Mouse (Mus musculus): ENCODE measurements around the gene Tmem109. TPM values are rescaled to one million over a fixed set of nuclear protein-coding genes. Genes with fewer than 3 reads are reported as not detected.

Tmem109 gene
- total RNA-seq (2017): 32.4 to 64.6 TPM (median 53.0 TPM) in 3 replicates

DNA sequence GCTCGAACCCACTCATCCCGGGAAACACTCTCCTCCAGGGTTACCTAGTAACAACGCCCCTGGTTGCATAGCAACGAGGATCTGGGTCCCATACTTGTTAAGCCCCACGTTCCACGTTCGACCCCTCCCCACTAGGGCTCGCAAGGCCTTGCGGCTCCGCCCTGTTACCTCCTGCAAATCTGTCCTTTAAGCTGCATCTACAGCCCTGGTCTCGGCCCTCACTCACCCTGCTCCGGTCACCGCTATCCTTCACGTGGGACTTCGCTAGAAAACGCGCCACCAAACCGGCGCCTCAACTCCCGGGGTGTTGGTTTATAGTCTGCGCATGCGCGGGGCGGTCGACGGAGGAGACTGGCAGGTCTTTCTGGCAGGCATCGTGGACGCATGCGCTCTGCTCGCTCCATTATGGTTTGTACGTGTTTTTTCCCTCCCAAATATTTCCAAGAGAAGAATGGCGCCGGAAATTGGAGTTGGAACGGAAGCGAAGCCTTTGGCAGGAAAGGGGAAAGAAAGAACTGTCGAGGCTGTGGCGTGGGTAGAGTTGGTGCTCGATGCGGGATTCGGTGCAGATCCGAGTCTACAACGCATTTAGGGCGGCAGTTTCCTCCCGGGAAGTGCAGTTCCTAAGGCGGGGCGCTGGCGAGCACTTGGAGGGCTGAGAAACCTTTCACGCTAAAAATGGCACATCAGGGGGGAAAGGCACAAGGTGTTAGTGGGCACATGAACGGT is at the start of gene Tmem109:
Tmem109 (minus strand) TSS at position 576 of the 729 bp plus-strand sequence.
- peak; percentile 75 for ATAC-seq (replicated peaks; ENCODE audit: insufficient number of reproducible peaks, low FRiP score, low TSS enrichment, poor library complexity, severe bottlenecking)

DNA sequence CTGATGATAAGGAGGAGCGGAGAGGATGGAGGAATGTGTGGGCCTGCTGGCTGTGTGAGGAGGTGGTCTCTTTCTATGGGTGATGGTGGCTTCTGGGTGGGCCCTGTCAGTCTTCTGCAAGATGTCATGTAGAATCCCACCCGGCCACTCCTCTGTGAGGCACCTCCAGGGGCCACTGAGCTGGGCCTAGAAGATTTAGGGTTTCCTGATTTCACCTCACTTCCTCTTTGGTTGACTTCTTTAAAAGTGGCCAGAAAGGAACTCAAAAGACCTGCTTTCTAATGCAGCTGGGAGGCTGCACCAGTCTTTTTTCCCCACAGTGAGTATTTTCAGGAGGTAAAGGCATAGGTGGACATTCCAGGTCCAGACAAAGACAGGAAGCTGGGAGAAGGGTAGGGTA is 48.8 kb upstream of the Tmem109 start:
- ATAC-seq (replicated peaks; ENCODE audit: insufficient number of reproducible peaks, low FRiP score, low TSS enrichment, poor library complexity, severe bottlenecking): 0 out of 2 replicates have a peak, but pooled peaks have one; percentile 43

DNA sequence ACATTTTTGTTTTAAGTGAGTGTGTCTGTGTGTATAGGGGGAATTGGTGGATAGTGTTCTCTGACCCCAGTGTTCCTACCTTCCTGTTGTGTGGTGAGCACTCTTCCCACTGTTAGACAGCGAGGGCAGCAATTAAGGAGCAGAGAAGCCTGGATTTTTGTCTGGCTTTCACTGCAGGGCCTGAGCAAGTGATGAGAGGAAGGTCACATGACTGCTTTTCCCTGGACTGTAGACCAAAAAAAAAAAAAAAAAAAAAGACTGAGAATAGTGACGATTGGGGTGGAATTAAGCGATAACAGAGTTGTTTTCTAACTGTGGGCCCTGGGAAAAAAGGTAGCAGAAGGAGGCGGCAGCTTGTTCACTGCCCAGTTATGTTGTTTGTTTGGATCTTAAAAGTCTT is 44.9 kb upstream of the Tmem109 start:
- ATAC-seq (replicated peaks; ENCODE audit: insufficient number of reproducible peaks, low FRiP score, low TSS enrichment, poor library complexity, severe bottlenecking): no peak

DNA sequence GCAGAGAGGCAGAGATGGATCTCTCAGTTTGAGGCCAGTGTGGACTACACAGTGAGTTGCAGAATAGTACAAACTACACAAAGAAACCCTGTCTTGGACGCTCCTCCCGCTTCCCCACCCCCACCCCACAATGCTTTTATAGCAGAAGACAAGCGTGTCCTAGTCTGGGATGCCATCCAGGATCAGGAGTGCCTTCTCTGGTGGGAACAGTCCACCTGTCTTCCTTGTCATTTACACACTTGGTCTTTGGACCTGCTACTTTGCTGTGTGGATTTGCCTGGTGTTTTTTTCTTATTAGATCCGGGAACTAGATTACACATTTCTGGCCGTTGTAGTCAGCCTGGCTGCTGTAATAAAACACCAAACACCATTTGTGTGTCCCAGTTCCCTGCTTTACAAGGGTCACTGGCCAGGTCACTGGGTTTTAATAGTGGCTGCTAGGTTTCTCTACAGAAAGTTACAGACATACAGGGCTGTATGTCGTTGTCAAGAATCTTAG is 44.4 kb upstream of the Tmem109 start:
- ATAC-seq (replicated peaks; ENCODE audit: insufficient number of reproducible peaks, low FRiP score, low TSS enrichment, poor library complexity, severe bottlenecking): no peak

DNA sequence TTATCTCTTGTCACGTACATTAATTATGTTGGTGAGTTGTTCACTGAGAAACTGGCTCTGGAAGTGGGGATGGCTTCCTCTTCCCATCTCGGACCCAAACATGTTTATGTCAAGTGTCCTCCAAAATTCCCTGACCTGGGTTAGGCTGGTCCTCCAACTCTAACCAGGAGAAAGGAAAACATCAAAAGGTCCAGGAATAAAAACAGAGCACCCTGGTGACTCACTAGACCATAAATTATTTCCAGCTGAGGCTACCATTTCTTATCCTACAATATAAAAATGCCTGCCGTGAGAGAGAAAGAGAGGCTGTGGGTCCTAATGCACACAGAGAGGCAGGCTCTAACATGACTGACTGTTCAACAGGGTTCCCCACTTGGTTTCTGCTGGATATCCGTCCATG is 42.4 kb upstream of the Tmem109 start:
- ATAC-seq (replicated peaks; ENCODE audit: insufficient number of reproducible peaks, low FRiP score, low TSS enrichment, poor library complexity, severe bottlenecking): no peak

DNA sequence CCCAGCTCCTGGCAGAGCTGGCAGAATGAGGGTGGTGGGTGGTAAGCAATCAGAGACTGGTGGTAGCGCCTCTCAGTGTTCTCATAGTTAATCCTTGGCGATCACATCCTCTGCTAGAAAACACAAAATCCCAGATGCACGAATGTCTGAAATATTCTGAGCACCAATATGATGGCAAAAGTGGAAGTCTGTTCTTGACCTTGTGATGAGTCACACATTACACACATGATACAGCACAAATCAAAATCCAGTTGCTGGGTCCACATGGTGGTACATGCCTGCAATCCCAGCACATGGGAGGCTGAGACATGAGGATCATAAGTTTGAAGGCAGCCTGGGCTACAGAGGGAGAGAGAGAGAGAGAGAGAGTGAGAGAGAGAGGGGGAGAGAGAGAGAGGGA is 39.3 kb upstream of the Tmem109 start:
- no peak for ATAC-seq (replicated peaks; ENCODE audit: insufficient number of reproducible peaks, low FRiP score, low TSS enrichment, poor library complexity, severe bottlenecking)

DNA sequence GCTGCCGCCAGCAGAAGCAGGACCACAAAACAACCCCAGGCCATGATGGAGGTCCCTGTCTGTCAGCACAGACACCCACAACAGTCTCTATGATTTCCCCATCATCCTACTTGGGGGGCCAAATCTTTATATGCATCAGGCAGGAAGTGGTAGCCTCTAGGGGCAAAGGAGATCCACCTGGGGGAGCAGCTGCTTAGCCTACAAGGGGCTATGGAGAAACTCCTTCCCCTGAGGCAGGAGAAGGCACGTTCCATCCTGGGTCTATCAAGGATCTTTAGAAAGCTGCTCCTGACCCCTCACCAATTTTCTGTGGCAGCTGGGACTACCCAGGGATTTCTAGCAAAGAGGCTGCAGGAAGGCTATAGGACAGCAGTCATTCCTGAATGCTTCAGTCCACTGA is 38.7 kb upstream of the Tmem109 start, which contains the start of gene Zp1:
Zp1 (minus strand) TSS at position 101 of the 400 bp plus-strand sequence.
- no peak for ATAC-seq (replicated peaks; ENCODE audit: insufficient number of reproducible peaks, low FRiP score, low TSS enrichment, poor library complexity, severe bottlenecking)

DNA sequence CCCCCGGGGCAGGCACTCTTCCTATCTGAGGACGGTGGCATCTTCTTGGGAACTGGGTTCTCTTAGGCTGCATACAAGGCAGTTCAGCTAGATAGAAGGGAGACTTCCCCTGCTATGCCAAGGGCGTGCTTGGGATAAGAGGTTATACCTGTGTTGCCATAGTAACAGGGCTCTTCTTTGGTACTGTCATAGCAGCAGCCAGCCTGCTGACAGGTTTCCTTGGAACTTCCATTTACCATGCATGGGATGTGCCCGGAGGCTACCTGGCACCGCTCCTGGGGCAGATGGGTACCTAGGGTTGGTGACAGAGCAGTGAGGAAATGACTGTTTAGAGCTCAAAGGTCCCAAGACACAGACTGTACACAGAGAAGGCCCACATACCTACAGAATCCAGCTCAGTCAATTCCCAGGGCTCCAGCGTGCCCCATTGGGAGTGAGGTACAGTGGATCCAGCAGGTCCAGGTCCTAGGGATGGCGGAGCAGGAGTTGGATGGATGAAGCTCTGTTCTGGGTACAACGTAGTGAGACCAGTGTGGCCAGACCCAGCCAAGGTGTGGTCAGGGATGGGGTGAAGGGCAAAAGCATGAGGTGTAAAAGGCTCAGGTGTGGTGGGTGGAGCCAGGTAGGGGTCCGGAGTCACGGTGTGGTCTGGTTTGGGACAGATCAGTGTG is 36.7 kb upstream of the Tmem109 start:
- no peak for ATAC-seq (replicated peaks; ENCODE audit: insufficient number of reproducible peaks, low FRiP score, low TSS enrichment, poor library complexity, severe bottlenecking)

DNA sequence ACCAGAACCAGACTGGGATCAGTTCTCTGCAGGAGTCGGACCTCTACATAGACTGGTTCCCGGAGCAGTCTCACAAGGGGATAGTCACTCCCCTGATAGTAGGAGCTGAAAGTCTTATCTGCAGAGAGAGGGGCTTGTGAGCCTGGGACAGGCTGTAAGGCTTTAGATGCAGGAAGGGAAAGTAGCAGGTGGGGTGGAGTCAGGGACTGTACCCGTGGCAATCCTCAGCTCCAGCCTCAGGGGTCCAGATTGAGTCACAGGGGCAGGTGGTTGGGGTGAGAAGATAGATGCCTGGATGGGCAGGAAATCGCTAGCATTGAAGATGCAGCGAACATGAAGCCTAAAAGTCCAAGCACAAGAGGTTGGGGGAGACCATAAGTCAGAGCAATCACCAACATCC is 34.7 kb upstream of the Tmem109 start:
- ATAC-seq (replicated peaks; ENCODE audit: insufficient number of reproducible peaks, low FRiP score, low TSS enrichment, poor library complexity, severe bottlenecking): no peak

DNA sequence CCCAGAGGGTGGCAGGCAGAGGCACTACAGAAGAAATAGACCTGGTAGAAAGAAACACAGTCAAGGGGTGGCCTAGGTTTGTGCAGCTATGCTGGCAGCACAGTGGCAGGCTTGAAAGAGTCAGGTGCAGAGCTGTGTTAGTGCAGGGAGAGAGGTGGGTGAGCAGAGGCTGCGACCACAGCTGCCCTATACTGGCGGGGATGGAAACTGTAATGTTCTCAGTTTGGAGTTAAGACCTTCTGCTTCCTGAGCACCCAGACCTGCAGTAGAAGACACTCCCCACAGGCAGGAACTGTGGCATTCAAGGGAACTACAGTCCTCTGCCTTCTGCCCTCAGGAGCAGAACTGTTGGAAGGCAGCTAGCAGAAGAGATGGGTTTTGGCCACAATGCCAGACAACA is 33.1 kb upstream of the Tmem109 start:
- no peak for ATAC-seq (replicated peaks; ENCODE audit: insufficient number of reproducible peaks, low FRiP score, low TSS enrichment, poor library complexity, severe bottlenecking)

DNA sequence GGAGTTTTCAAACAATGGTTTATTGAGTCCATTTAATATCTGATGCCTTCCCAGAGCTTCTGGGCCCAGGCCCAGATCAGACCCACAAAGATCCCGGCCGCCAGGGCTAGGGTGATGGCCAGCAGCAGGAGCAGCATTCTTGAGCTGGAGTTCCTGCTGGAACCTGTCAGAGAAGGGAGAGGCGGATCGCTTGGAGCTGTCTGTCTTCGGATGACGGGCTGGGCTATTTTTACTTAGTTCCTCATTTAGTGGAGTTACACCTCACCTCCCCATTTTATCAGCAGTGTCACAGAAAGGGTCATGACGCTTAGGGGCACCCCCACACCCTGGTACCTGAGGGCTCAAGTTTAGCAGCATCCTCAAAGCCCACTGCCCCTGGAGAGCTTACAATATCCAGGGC is 32.5 kb upstream of the Tmem109 start:
- peak; percentile 74 for ATAC-seq (replicated peaks; ENCODE audit: insufficient number of reproducible peaks, low FRiP score, low TSS enrichment, poor library complexity, severe bottlenecking)

DNA sequence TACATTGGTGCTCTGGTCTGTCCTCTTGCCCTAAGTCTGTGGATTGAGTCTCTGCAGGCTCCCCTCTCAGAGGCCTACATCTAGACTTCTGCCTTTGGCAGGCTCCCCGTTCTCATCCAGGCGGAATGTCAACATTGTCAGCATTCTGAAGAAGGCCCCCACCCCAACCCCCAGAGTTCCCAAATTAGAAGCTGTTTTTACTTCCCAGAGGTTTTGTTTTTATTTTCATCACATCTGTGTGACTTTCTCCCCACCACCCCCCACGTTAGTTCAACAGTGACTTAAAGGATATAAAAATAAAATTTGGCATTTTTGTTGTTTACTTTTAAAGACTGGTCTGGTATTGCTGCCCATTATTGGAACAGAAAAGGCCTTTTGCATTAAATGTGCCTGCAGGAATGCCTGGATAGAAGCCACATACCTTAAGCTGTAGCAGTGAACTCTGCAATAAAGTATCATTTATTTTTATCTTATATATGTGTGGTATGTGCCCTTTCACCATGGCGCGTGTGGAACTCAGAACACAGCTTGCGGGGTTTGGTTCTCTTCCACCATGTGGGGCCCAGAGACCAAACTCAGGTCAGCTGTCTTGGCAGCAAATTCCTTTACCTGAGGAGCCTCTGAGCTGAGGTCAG is 27.4 kb upstream of the Tmem109 start:
- ATAC-seq (replicated peaks; ENCODE audit: insufficient number of reproducible peaks, low FRiP score, low TSS enrichment, poor library complexity, severe bottlenecking): no peak

DNA sequence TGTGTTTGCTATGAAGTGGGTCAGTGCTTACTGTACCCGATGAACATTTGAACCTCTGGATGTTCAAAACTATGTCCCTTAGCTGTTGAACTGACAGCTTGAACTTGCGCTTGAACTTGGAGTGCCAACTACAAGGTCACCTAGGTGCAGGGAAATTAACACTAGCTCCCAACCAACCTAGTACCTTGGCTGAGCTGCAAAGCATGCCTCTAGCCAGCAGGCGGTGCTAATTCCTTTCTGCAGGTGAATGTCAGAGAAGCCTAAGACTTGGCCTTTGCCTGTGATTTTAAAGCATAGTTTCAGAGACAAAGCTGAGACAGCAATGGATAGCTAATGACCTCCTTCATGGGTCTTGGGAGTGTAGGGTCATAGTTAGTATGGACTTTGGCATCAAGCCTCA is 26.1 kb upstream of the Tmem109 start:
- ATAC-seq (replicated peaks; ENCODE audit: insufficient number of reproducible peaks, low FRiP score, low TSS enrichment, poor library complexity, severe bottlenecking): peak; percentile 34; the same call in 1 of the 2 replicates

DNA sequence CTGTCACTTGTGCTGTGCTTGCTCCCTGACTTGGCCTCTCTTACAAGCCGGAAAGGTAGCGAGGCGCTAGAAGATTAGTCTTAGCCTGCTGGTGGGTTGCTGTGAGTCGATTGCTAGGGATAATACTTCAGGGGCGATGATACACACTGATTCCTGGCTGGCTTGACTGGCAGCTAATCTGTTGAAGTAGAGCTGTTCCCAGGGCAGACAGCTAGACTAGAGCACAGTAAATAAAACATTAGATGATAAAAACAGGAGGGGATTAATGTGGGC is 23.9 kb upstream of the Tmem109 start:
- no peak for ATAC-seq (replicated peaks; ENCODE audit: insufficient number of reproducible peaks, low FRiP score, low TSS enrichment, poor library complexity, severe bottlenecking)

DNA sequence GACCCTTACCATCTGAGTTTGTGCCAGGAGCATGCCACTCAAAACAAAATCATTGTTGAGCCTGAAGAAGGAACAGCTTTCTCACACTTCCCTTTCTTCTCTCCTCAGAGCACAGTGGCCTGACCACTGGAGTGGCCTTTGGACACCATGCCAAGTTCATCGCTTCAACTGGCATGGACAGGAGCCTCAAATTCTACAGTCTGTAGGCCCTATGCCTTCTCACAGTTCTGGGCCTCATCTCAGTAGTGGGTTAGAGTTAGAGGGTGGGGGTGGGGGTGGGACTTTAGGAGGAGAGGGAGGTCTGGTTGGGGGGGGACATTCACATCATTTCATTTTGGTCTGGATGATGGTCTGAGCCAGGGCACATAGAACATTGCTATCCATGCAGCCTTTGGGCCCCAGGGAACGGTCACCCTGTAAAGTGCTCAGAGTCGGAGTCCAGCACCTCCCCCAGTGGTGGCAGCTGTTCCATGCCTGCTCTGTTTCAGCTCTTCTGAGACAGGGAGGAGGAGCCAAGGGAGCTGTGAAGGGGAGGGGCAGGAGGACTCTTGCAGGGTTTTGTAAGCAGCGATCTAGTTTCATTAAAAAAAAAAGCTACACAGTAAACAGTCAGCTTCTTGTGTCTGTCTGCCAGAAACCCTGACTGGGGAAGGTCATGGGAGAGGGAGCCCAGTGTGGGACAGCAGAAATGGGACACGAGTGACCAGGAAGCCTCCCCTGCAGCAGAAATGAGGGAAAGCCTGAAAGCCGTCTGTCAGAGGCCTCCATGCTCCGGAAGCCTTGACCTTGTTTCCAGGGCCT is 23.3 kb upstream of the Tmem109 start:
- no peak for ATAC-seq (replicated peaks; ENCODE audit: insufficient number of reproducible peaks, low FRiP score, low TSS enrichment, poor library complexity, severe bottlenecking)

DNA sequence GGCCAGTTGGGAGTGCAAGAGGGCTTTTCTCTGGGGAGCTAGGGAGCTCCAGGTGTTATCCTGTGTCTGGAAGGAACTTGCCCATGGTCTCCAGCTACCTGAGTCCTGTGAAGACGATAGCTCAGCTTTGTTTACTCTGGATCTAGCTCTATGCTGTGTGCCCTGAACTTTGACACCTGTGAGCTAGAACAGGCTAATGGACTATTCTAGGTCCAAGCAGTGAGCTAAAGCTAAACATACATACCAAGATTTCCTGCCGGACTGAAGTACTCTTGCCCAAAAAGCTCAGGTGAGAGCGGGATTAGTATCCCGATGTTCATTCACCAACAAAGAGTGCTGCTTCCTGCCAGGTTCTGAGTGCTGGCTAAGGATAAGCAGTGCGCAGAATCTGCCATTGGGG is 22.7 kb upstream of the Tmem109 start:
- no peak for ATAC-seq (replicated peaks; ENCODE audit: insufficient number of reproducible peaks, low FRiP score, low TSS enrichment, poor library complexity, severe bottlenecking)

DNA sequence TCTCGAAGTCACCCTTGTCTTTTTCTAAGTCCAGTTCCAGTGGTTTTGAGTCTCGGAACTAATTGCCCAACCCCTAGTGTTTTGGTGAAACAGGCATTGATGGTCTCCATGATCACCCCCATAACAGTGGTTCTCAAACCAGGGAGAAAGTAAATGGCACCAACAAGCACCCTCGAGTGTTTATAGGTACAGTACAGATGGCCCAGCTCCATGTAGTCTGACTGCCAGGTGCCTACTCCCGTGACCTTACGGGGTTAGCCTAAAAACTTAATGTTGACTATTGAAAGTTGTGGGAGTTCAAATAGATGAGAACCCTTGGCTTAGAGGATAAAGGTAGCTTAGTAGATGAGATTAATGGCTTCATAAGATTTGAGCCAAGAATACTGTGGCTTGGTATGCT is 19.2 kb upstream of the Tmem109 start:
- no peak for ATAC-seq (replicated peaks; ENCODE audit: insufficient number of reproducible peaks, low FRiP score, low TSS enrichment, poor library complexity, severe bottlenecking)

DNA sequence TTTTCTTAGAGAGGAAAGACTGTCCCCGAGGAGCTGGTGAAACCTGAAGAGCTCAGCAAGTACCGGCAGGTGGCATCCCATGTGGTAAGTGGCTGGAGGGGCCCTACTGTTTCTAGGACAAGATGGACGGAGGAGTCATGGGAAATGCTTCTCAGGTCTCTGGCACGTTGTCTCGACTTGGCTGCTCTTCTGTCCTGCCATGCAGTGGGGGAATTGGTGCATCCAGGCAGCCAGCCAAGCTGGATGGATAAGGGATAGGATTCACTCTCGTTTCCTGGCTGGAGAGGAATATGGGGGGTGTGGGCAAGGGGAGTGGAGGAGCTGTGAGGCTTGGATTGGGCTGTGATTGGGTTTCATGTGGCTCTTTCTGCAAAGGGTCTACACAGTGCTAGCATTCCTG is 18.5 kb upstream of the Tmem109 start:
- ATAC-seq (replicated peaks; ENCODE audit: insufficient number of reproducible peaks, low FRiP score, low TSS enrichment, poor library complexity, severe bottlenecking): no peak

DNA sequence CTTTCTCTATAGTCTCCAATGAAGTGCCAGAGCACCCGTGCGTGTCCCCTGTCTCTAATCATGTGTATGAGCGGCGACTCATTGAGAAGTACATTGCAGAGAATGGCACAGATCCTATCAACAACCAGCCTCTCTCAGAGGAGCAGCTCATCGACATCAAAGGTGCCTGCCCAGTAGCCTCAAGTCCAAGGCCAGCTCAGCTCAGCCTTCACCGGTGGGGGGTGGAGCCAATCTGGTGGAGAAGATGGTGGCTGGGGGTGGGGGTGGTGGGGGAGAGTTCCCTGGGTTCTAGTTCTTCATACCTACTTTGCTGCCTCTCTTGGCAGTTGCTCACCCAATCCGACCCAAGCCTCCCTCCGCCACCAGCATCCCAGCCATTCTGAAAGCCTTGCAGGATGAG is 15.7 kb upstream of the Tmem109 start:
- ATAC-seq (replicated peaks; ENCODE audit: insufficient number of reproducible peaks, low FRiP score, low TSS enrichment, poor library complexity, severe bottlenecking): no peak

Measured in monocyte, adult 5-6 weeks (primary cell).